Mouse (Mus musculus) frontal cortex, postnatal 25 days (tissue): Measurements from ENCODE around the gene Serpina3a.
"Not testable (repeated sequence)": the region's sequence is repeated elsewhere in the genome, so short reads cannot be mapped to it uniquely, and the experiment has no call there.

ENCODE experiments used
- DNase-seq, 2 experiments: peaks; one replicate each; pipeline ENCODE4 v3.0.0; 2022; ENCODE audit warnings: low spot score in 2 of 2

Gene Serpina3a

GRCm38 (mm10) chr12:104112333-104112732, at the start of gene Serpina3a:
Serpina3a (plus strand) TSS chr12:104112724.
- not testable (repeated sequence) for DNase-seq

- no peak for DNase-seq
Measured at GRCm38 (mm10) chr12:104064532-104064931, 48.0 kb upstream of the Serpina3a start.

- no peak for DNase-seq
Measured at GRCm38 (mm10) chr12:104064996-104065395, 47.5 kb upstream of the Serpina3a start.

GRCm38 (mm10) chr12:104066241-104066640, 46.3 kb upstream of the Serpina3a start:
- no peak for DNase-seq

GRCm38 (mm10) chr12:104067549-104067948, 45.0 kb upstream of the Serpina3a start:
- peak; percentile 17 to 40 for DNase-seq

GRCm38 (mm10) chr12:104069620-104070019, 42.9 kb upstream of the Serpina3a start:
- DNase-seq = peak; percentile 72 to 75

- no peak for DNase-seq
Measured at GRCm38 (mm10) chr12:104071708-104072107, 40.8 kb upstream of the Serpina3a start.

GRCm38 (mm10) chr12:104072286-104072685, 40.2 kb upstream of the Serpina3a start:
- no peak for DNase-seq

- no peak for DNase-seq
Measured at GRCm38 (mm10) chr12:104090119-104090518, 22.4 kb upstream of the Serpina3a start.

GRCm38 (mm10) chr12:104091303-104091702, 21.2 kb upstream of the Serpina3a start:
- no peak for DNase-seq

- no peak for DNase-seq
Measured at GRCm38 (mm10) chr12:104100768-104101167, 11.8 kb upstream of the Serpina3a start, which contains the start of gene Serpina5. Serpina5 (plus strand) TSS chr12:104101113.

GRCm38 (mm10) chr12:104105847-104106246, 6.7 kb upstream of the Serpina3a start:
- no peak for DNase-seq

GRCm38 (mm10) chr12:104106919-104107318, 5.6 kb upstream of the Serpina3a start:
- DNase-seq = no peak

- DNase-seq = no peak
Measured at GRCm38 (mm10) chr12:104108507-104108906, 4.0 kb upstream of the Serpina3a start.

- DNase-seq = no peak
Measured at GRCm38 (mm10) chr12:104114921-104115579, 2.5 kb downstream of the Serpina3a start.

GRCm38 (mm10) chr12:104123097-104123496, 10.6 kb downstream of the Serpina3a start:
- DNase-seq = no peak

GRCm38 (mm10) chr12:104123996-104124395, 11.5 kb downstream of the Serpina3a start:
- DNase-seq = no peak

- no peak for DNase-seq
Measured at GRCm38 (mm10) chr12:104125021-104125560, 12.6 kb downstream of the Serpina3a start.

- DNase-seq = no peak
Measured at GRCm38 (mm10) chr12:104127696-104128095, 15.2 kb downstream of the Serpina3a start, which contains the start of gene Serpina3b. Serpina3b (plus strand) TSS chr12:104127996.

GRCm38 (mm10) chr12:104131041-104131440, 18.5 kb downstream of the Serpina3a start:
- no peak for DNase-seq

GRCm38 (mm10) chr12:104138216-104138615, 25.7 kb downstream of the Serpina3a start:
- DNase-seq = no peak

GRCm38 (mm10) chr12:104140543-104141103, 28.1 kb downstream of the Serpina3a start:
- DNase-seq = no peak

- DNase-seq = no peak
Measured at GRCm38 (mm10) chr12:104141506-104141905, 29.0 kb downstream of the Serpina3a start.
